In the genomic region with DNA sequence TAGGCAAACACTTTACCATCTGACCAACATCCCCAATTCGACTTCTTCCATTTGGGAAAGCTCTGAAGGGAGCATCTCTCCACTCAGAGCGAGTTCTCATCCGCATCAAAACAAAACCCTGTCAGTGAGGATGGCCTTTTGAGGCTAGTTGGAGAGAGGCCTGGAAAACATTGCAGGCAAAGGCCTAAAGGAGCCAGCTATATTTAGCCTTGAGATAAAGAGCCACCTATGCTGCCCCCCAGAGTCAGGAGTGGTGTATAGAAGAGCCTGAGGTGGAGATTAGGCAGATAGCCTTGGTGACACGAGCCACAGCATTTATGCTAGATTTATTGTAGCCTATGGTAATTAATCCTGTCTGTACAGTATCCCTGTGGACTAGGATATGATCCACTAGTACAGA, we compare ENCODE assay signal across 8 mouse cellular contexts. TPM values are rescaled to one million over a fixed set of nuclear protein-coding genes. Genes with fewer than 3 reads are reported as not detected.
DNase-seq lines count a peak whose midpoint lies in the region; ATAC-seq and TF ChIP-seq lines count a peak whose summit lies in the region.
"Had no signal": no experiment of that assay in that cellular context is flagged by ENCODE, and none has a peak within 500 bp of the region (broad histone marks: within the 10 kb centered on the region; RNA-seq: fewer than 3 reads in every experiment).

No protein-coding gene starts in this region.

- H3K27me3 ChIP-seq in midbrain, embryonic 13.5 days, result no peaks in the 10 kb centered on the region
- no peaks in the 10 kb centered on the region for H3K27me3 ChIP-seq in midbrain, embryonic 10.5 days (ENCODE audit: low read depth, poor library complexity, severe bottlenecking)
- H3K27me3 ChIP-seq in heart, embryonic 11.5 days (ENCODE audit: control insufficient read depth, insufficient read depth, low read length), result no peaks in the 10 kb centered on the region
- no peaks in the 10 kb centered on the region for H3K27me3 ChIP-seq in limb, embryonic 14.5 days (ENCODE audit: control insufficient read depth, insufficient read depth, low read length)
- no peaks in the 10 kb centered on the region for H3K27me3 ChIP-seq in stomach, embryonic 14.5 days (ENCODE audit: control insufficient read depth, insufficient read depth, low read length)

- no peak for TF ChIP-seq POLR2A in limb, embryonic 14.5 days (IDR thresholded peaks at IDR 0.05; ENCODE audit: borderline replicate concordance, extremely low read depth, insufficient read depth, insufficient read length)

- no peak overlapping the region for H3K27ac ChIP-seq in midbrain, embryonic 13.5 days
- H3K27ac ChIP-seq in midbrain, embryonic 10.5 days (replicated peaks), result no peak overlapping the region
- H3K27ac ChIP-seq in heart, embryonic 11.5 days (ENCODE audit: low read depth, low read length), result peak overlapping the region; percentile 51; the same call in 1 of the 2 replicates
- H3K27ac ChIP-seq in limb, embryonic 14.5 days (replicated peaks; ENCODE audit: low read depth, low read length), result no peak overlapping the region
- no peak overlapping the region for H3K27ac ChIP-seq in stomach, embryonic 14.5 days (ENCODE audit: low read length)

- no peaks in the 10 kb centered on the region for H3K9me3 ChIP-seq in midbrain, embryonic 13.5 days
- no peaks in the 10 kb centered on the region for H3K9me3 ChIP-seq in midbrain, embryonic 10.5 days (replicated peaks)
- no peaks in the 10 kb centered on the region for H3K9me3 ChIP-seq in heart, embryonic 11.5 days (replicated peaks; ENCODE audit: control insufficient read depth, low read length)
- H3K9me3 ChIP-seq in limb, embryonic 14.5 days (ENCODE audit: control insufficient read depth, low read length), result no peaks in the 10 kb centered on the region
- no peaks in the 10 kb centered on the region for H3K9me3 ChIP-seq in stomach, embryonic 14.5 days (ENCODE audit: control insufficient read depth, low read depth, low read length)

- DNase-seq in midbrain, embryonic 10.5 days (ENCODE audit: low spot score), result no peak
- DNase-seq in cerebellum, adult 11 months, result peak; percentile 63
- DNase-seq in limb, embryonic 14.5 days (ENCODE audit: low spot score), result peak; percentile 28
- DNase-seq in right cerebral cortex, postnatal 4 days, result no peak

- H3K4me2 ChIP-seq in midbrain, embryonic 13.5 days (replicated peaks), result peak overlapping the region; percentile 84
- H3K4me2 ChIP-seq in heart, embryonic 11.5 days, result peak overlapping the region; percentile 84
- H3K4me2 ChIP-seq in limb, embryonic 14.5 days (replicated peaks; ENCODE audit: low read depth, low read length, severe bottlenecking), result no peak overlapping the region
- peak overlapping the region; percentile 45; the same call in 1 of the 2 replicates for H3K4me2 ChIP-seq in stomach, embryonic 14.5 days (replicated peaks; ENCODE audit: low read depth, low read length)

- peaks cover 39% of the 10 kb centered on the region for H3K4me1 ChIP-seq in midbrain, embryonic 13.5 days (replicated peaks)
- H3K4me1 ChIP-seq in midbrain, embryonic 10.5 days, result peaks cover 26% of the 10 kb centered on the region
- H3K4me1 ChIP-seq in heart, embryonic 11.5 days (ENCODE audit: control insufficient read depth, insufficient read depth, low read length), result peaks cover 18% of the 10 kb centered on the region
- H3K4me1 ChIP-seq in limb, embryonic 14.5 days (ENCODE audit: control insufficient read depth, insufficient read depth, low read length), result peaks cover 12% of the 10 kb centered on the region
- H3K4me1 ChIP-seq in stomach, embryonic 14.5 days (ENCODE audit: control insufficient read depth, insufficient read depth, low read length), result peaks cover 12% of the 10 kb centered on the region

- H3K4me3 ChIP-seq in midbrain, embryonic 13.5 days (replicated peaks), result no peak overlapping the region
- H3K4me3 ChIP-seq in midbrain, embryonic 10.5 days, result no peak overlapping the region
- no peak overlapping the region for H3K4me3 ChIP-seq in heart, embryonic 11.5 days (ENCODE audit: low read depth, low read length)
- no peak overlapping the region for H3K4me3 ChIP-seq in limb, embryonic 14.5 days (replicated peaks; ENCODE audit: low read length)
- H3K4me3 ChIP-seq in stomach, embryonic 14.5 days (ENCODE audit: low read depth, low read length), result no peak overlapping the region
- H3K4me3 ChIP-seq: erythroblast, embryonic 14.5 days had no signal

- no peak for ATAC-seq in midbrain, embryonic 13.5 days
- no peak; the same call in 1 of the 2 replicates for ATAC-seq in heart, embryonic 11.5 days (replicated peaks; ENCODE audit: insufficient number of reproducible peaks, low FRiP score, low TSS enrichment)
- no peak for ATAC-seq in limb, embryonic 14.5 days (ENCODE audit: low FRiP score, low read depth)
- no peak for ATAC-seq in stomach, embryonic 14.5 days (ENCODE audit: insufficient number of reproducible peaks, insufficient read depth, low FRiP score, low read depth)

- H3K36me3 ChIP-seq in midbrain, embryonic 13.5 days, result no peaks in the 10 kb centered on the region
- H3K36me3 ChIP-seq in midbrain, embryonic 10.5 days, result no peaks in the 10 kb centered on the region
- H3K36me3 ChIP-seq in heart, embryonic 11.5 days (ENCODE audit: control insufficient read depth, insufficient read depth, low read length), result no peaks in the 10 kb centered on the region
- H3K36me3 ChIP-seq in limb, embryonic 14.5 days (ENCODE audit: control insufficient read depth, insufficient read depth, low read length), result no peaks in the 10 kb centered on the region
- H3K36me3 ChIP-seq in stomach, embryonic 14.5 days (ENCODE audit: control insufficient read depth, insufficient read depth, low read length), result no peaks in the 10 kb centered on the region

- 66% methylated on average over 4 of the region's 4 CpGs for WGBS in midbrain, embryonic 13.5 days
- WGBS in midbrain, embryonic 10.5 days, result 65% methylated on average over 4 of the region's 4 CpGs
- WGBS in heart, embryonic 11.5 days (ENCODE audit: insufficient replicate concordance), result 33% methylated on average over 4 of the region's 4 CpGs
- WGBS in limb, embryonic 14.5 days, result 59% methylated on average over 4 of the region's 4 CpGs
- WGBS in stomach, embryonic 14.5 days, result 62% methylated on average over 4 of the region's 4 CpGs

- peak overlapping the region; percentile 89 for H3K9ac ChIP-seq in midbrain, embryonic 13.5 days (replicated peaks)
- no peak overlapping the region for H3K9ac ChIP-seq in heart, embryonic 11.5 days (ENCODE audit: low read depth, low read length)
- H3K9ac ChIP-seq in limb, embryonic 14.5 days (ENCODE audit: low read depth, low read length, severe bottlenecking), result no peak overlapping the region
- H3K9ac ChIP-seq in stomach, embryonic 14.5 days (replicated peaks; ENCODE audit: low read depth, low read length), result no peak overlapping the region

RNA-seq across cellular contexts. Expression of gene Krba1, which starts 1.9 kb away (rescaled TPM):
- polyA plus RNA-seq in midbrain, embryonic 13.5 days (2015; fragmentation: Nextera tagmentation; extraction: Ambion mirVana), result 28.7 and 29.0 TPM in 2 replicates
- 20.4 and 24.4 TPM in 2 replicates for polyA plus RNA-seq in midbrain, embryonic 10.5 days (2016; fragmentation: Nextera tagmentation; extraction: Ambion mirVana)
- polyA plus RNA-seq in heart, embryonic 11.5 days (2014; fragmentation: Nextera tagmentation; extraction: Ambion mirVana), result 14.7 and 15.4 TPM in 2 replicates
- polyA plus RNA-seq in limb, embryonic 14.5 days (2012; rRNA removed), result 39.1 and 50.4 TPM in 2 replicates
- polyA plus RNA-seq in limb, embryonic 14.5 days (2014; fragmentation: Nextera tagmentation; extraction: Ambion mirVana), result 22.1 and 24.6 TPM in 2 replicates
- 20.1 and 21.7 TPM in 2 replicates for polyA plus RNA-seq in stomach, embryonic 14.5 days (2014; fragmentation: Nextera tagmentation; extraction: Ambion mirVana)

RNA-seq across cellular contexts. Expression of gene Zfp467, which starts 48.3 kb away (rescaled TPM):
- 23.6 and 24.3 TPM in 2 replicates for polyA plus RNA-seq in midbrain, embryonic 13.5 days (2015; fragmentation: Nextera tagmentation; extraction: Ambion mirVana)
- 10.1 and 13.6 TPM in 2 replicates for polyA plus RNA-seq in midbrain, embryonic 10.5 days (2016; fragmentation: Nextera tagmentation; extraction: Ambion mirVana)
- polyA plus RNA-seq in heart, embryonic 11.5 days (2014; fragmentation: Nextera tagmentation; extraction: Ambion mirVana), result 17.3 and 17.8 TPM in 2 replicates
- 43.5 and 62.1 TPM in 2 replicates for polyA plus RNA-seq in limb, embryonic 14.5 days (2012; rRNA removed)
- polyA plus RNA-seq in limb, embryonic 14.5 days (2014; fragmentation: Nextera tagmentation; extraction: Ambion mirVana), result 29.3 TPM in 2 replicates
- polyA plus RNA-seq in stomach, embryonic 14.5 days (2014; fragmentation: Nextera tagmentation; extraction: Ambion mirVana), result 27.1 and 30.8 TPM in 2 replicates

RNA-seq across cellular contexts. Expression of gene Sspo, which starts 50.7 kb away (rescaled TPM):
- 0.18 and 0.22 TPM in 2 replicates for polyA plus RNA-seq in midbrain, embryonic 13.5 days (2015; fragmentation: Nextera tagmentation; extraction: Ambion mirVana)
- polyA plus RNA-seq in midbrain, embryonic 10.5 days (2016; fragmentation: Nextera tagmentation; extraction: Ambion mirVana), result 0.07 and 0.21 TPM in 2 replicates
- 0.41 and 0.54 TPM in 2 replicates for polyA plus RNA-seq in heart, embryonic 11.5 days (2014; fragmentation: Nextera tagmentation; extraction: Ambion mirVana)
- 1.2 and 1.9 TPM in 2 replicates for polyA plus RNA-seq in limb, embryonic 14.5 days (2012; rRNA removed)
- polyA plus RNA-seq in limb, embryonic 14.5 days (2014; fragmentation: Nextera tagmentation; extraction: Ambion mirVana), result 0.07 and 0.17 TPM in 2 replicates
- polyA plus RNA-seq in stomach, embryonic 14.5 days (2014; fragmentation: Nextera tagmentation; extraction: Ambion mirVana), result 0.20 and 0.41 TPM in 2 replicates
- polyA plus RNA-seq: erythroblast, embryonic 14.5 days had no signal

Comparison
In these comparisons a context has a peak if more than half of its experiments do, and no peak if none do; other contexts are left out.
1. DNase-seq: peak in cerebellum, adult 11 months (single experiment) and limb, embryonic 14.5 days (single experiment); none in midbrain, embryonic 10.5 days (single experiment) and right cerebral cortex, postnatal 4 days (single experiment).